In the genomic region with DNA sequence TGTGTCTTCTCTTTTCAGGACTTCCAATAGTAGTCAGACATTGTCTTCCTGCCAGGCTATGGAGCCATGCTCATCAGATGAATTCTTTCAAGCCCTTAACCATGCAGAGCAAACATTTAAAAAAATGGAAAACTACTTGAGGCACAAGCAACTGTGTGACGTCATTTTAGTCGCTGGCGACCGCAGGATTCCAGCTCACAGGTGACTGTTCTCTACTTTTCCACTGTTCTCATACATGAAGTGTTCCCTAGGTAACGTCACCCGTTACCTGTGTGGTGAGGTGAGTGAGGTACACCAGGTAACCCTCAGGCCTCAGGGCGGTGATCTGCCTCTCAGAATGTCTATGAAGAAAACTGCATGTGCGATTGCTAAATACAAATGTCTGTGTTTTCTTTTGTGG, we compare ENCODE assay signal across 19 mouse cellular contexts. TPM values are rescaled to one million over a fixed set of nuclear protein-coding genes. Genes with fewer than 3 reads are reported as not detected.
"Had no signal": no experiment of that assay in that cellular context is flagged by ENCODE, and none has a peak within 500 bp of the region (broad histone marks: within the 10 kb centered on the region; RNA-seq: fewer than 3 reads in every experiment).

No protein-coding gene starts in this region.

- H3K27me3 ChIP-seq: liver, embryonic 12.5 days; lung, embryonic 15.5 days; midbrain, embryonic 12.5 days; neural tube, embryonic 13.5 days; neural tube, embryonic 15.5 days had no signal

- H3K4me2 ChIP-seq: liver, embryonic 12.5 days; lung, embryonic 15.5 days; midbrain, embryonic 12.5 days; neural tube, embryonic 13.5 days; neural tube, embryonic 15.5 days had no signal

- H3K9ac ChIP-seq: liver, embryonic 12.5 days; liver, embryonic 14.5 days; lung, embryonic 15.5 days; midbrain, embryonic 12.5 days; neural tube, embryonic 13.5 days; neural tube, embryonic 15.5 days had no signal

- ATAC-seq: liver, embryonic 12.5 days; midbrain, embryonic 16.5 days had no signal

- H3K4me3 ChIP-seq: liver, embryonic 12.5 days; lung, embryonic 15.5 days; midbrain, embryonic 10.5 days; midbrain, embryonic 12.5 days; myocyte; neural tube, embryonic 13.5 days; neural tube, embryonic 15.5 days had no signal

- DNase-seq: midbrain, embryonic 14.5 days; retina, postnatal 1 day; right cerebral cortex, adult 18-20 months; right cerebral cortex, postnatal 25 days; right cerebral cortex, postnatal 4 days; spleen, adult 18-20 months; thymus, adult 18-20 months; thymus, postnatal 14 days; thymus, postnatal 36 days had no signal

- H3K27ac ChIP-seq: liver, embryonic 12.5 days; liver, embryonic 14.5 days; lung, embryonic 15.5 days; midbrain, embryonic 10.5 days; midbrain, embryonic 12.5 days; neural tube, embryonic 13.5 days; neural tube, embryonic 15.5 days had no signal

- H3K9me3 ChIP-seq: liver, embryonic 12.5 days; lung, embryonic 15.5 days; midbrain, embryonic 10.5 days; midbrain, embryonic 12.5 days; neural tube, embryonic 13.5 days; neural tube, embryonic 15.5 days had no signal

- H3K4me1 ChIP-seq: lung, embryonic 15.5 days; midbrain, embryonic 10.5 days; midbrain, embryonic 12.5 days had no signal

RNA-seq across cellular contexts. Expression of gene Tmem156, which starts 49.3 kb away (rescaled TPM):
- polyA plus RNA-seq: liver, adult 2 months; midbrain, embryonic 10.5 days; midbrain, embryonic 14.5 days; midbrain, embryonic 16.5 days; neural tube, embryonic 13.5 days; neural tube, embryonic 15.5 days had no signal
